Mouse (Mus musculus) naive thymus-derived CD4-positive, alpha-beta T cell, adult 2 months (primary cell): Measurements from ENCODE around the gene H1fnt.

Experiments used
- DNase-seq: peaks from one replicate; pipeline ENCODE4 v3.0.0-alpha.2; 2011; ENCODE audit warnings: low read depth

Gene H1fnt

GRCm38 (mm10) chr15:98257193-98257592, at the start of gene H1fnt:
TSS of gene H1fnt (minus strand) at chr15:98257293.
- no peak for DNase-seq

GRCm38 (mm10) chr15:98295628-98296551, 38.8 kb upstream of the H1fnt start, which contains the start of gene Zfp641:
TSS of gene Zfp641 (minus strand) at chr15:98296161.
- DNase-seq = no peak

- DNase-seq = no peak
Observed at GRCm38 (mm10) chr15:98293651-98294050, 36.6 kb upstream of the H1fnt start.

- no peak for DNase-seq
Observed at GRCm38 (mm10) chr15:98288566-98288965, 31.5 kb upstream of the H1fnt start.

GRCm38 (mm10) chr15:98286418-98286817, 29.3 kb upstream of the H1fnt start:
- DNase-seq = no peak

- DNase-seq = no peak
Observed at GRCm38 (mm10) chr15:98257776-98258175, 683 bp upstream of the H1fnt start.

- DNase-seq = no peak
Observed at GRCm38 (mm10) chr15:98256271-98256670, 822 bp downstream of the H1fnt start.

GRCm38 (mm10) chr15:98235442-98235841, 21.7 kb downstream of the H1fnt start:
- no peak for DNase-seq

GRCm38 (mm10) chr15:98234350-98234749, 22.7 kb downstream of the H1fnt start, which contains the start of gene Olfr286:
TSS of gene Olfr286 (minus strand) at chr15:98234450.
- DNase-seq = no peak

GRCm38 (mm10) chr15:98226096-98226495, 31.0 kb downstream of the H1fnt start:
- no peak for DNase-seq

- no peak for DNase-seq
Observed at GRCm38 (mm10) chr15:98225610-98226009, 31.5 kb downstream of the H1fnt start.

GRCm38 (mm10) chr15:98222377-98222776, 34.7 kb downstream of the H1fnt start:
- no peak for DNase-seq

- DNase-seq = no peak
Observed at GRCm38 (mm10) chr15:98220877-98221276, 36.2 kb downstream of the H1fnt start, which contains the start of the genes Gm44579 and Olfr287. TSS of gene Gm44579 (minus strand) at chr15:98220977. TSS of gene Olfr287 (minus strand) at chr15:98221056.

- DNase-seq = no peak
Observed at GRCm38 (mm10) chr15:98214130-98214529, 43.0 kb downstream of the H1fnt start.

- no peak for DNase-seq
Observed at GRCm38 (mm10) chr15:98213336-98213870, 43.7 kb downstream of the H1fnt start.

GRCm38 (mm10) chr15:98209676-98210075, 47.4 kb downstream of the H1fnt start:
- DNase-seq = no peak
